In genomic region chr3:123447538-123448059, GRCm38 (mm10) we compare ENCODE assay signal across 8 mouse cellular contexts. TPM values are rescaled to one million over a fixed set of nuclear protein-coding genes. Genes with fewer than 3 reads are reported as not detected.
A peak's percentile ranks its signal among the peaks of the same experiment; 100 is the strongest.
DNase-seq lines count a peak whose midpoint lies in the region; ATAC-seq and TF ChIP-seq lines count a peak whose summit lies in the region.

No protein-coding gene starts in this region.

- WGBS in heart, embryonic 13.5 days: 9% methylated on average over 13 of the region's 13 CpGs
- WGBS in forebrain, embryonic 13.5 days: 5% methylated on average over 13 of the region's 13 CpGs

- H3K27ac ChIP-seq in heart, embryonic 13.5 days (replicated peaks): no peak overlapping the region
- no peak overlapping the region for H3K27ac ChIP-seq in ES-E14 (ENCODE audit: insufficient read depth, low read depth, low read length, poor library complexity, severe bottlenecking)
- H3K27ac ChIP-seq in forebrain, embryonic 13.5 days: no peak overlapping the region

- H3K9me3 ChIP-seq in heart, embryonic 13.5 days: no peaks in the 10 kb centered on the region
- H3K9me3 ChIP-seq in ES-E14 (ENCODE audit: control insufficient read depth, insufficient read depth, low read depth, low read length): no peaks in the 10 kb centered on the region
- H3K9me3 ChIP-seq in forebrain, embryonic 13.5 days (replicated peaks): no peaks in the 10 kb centered on the region

- no peaks in the 10 kb centered on the region for H3K36me3 ChIP-seq in heart, embryonic 13.5 days
- H3K36me3 ChIP-seq in ES-E14 (ENCODE audit: control insufficient read depth, insufficient read depth, low read length, poor library complexity, severe bottlenecking) (no peaks in the 10 kb centered on the region), myocyte (ENCODE audit: control insufficient read depth, insufficient read depth) (no peaks in the 10 kb centered on the region)
- H3K36me3 ChIP-seq in forebrain, embryonic 13.5 days (ENCODE audit: poor library complexity, severe bottlenecking): no peaks in the 10 kb centered on the region

- in situ Hi-C loops in ES-E14 (cut with MboI; ENCODE audit: low sequenced_read_pairs in 2 of 2, unreplicated experiment in 2 of 2): no loop called here

- DNase-seq in heart, adult 8-10 months (ENCODE audit: low spot score): no peak
- DNase-seq in ES-E14 (ENCODE audit: low read depth, low spot score): no peak
- DNase-seq in kidney, postnatal 14 days: peak; percentile 33
- DNase-seq in layer of hippocampus, postnatal 36 days: no peak
- DNase-seq in ovary, adult 18-20 months (ENCODE audit: low spot score): no peak

- peaks cover 15% of the 10 kb centered on the region for H3K4me1 ChIP-seq in heart, embryonic 13.5 days
- H3K4me1 ChIP-seq in ES-E14 (ENCODE audit: control insufficient read depth in 2 of 2, insufficient read depth in 2 of 2, low read length in 2 of 2, poor library complexity in 1 of 2): peaks cover 0 to 2% of the 10 kb centered on the region in 2 experiments; a peak in 1 of 4 replicates
- peaks cover 14% of the 10 kb centered on the region for H3K4me1 ChIP-seq in forebrain, embryonic 13.5 days

- H3K4me3 ChIP-seq in heart, embryonic 13.5 days: peak overlapping the region; percentile 78
- H3K4me3 ChIP-seq in ES-E14 (ENCODE audit: insufficient read depth in 1 of 2, low read depth in 1 of 2, low read length in 2 of 2, poor library complexity in 1 of 2, severe bottlenecking in 1 of 2) (peak overlapping the region; percentile 60 to 72), myocyte (peak overlapping the region; percentile 23)
- H3K4me3 ChIP-seq in forebrain, embryonic 13.5 days: peak overlapping the region; percentile 73

- H3K4me2 ChIP-seq in heart, embryonic 13.5 days: peak overlapping the region; percentile 98
- H3K4me2 ChIP-seq in forebrain, embryonic 13.5 days: peak overlapping the region; percentile 100
- peak overlapping the region; percentile 86 for H3K4me2 ChIP-seq in myocyte (ENCODE audit: low read depth)

- no peaks in the 10 kb centered on the region for H3K79me2 ChIP-seq in myocyte (ENCODE audit: control insufficient read depth, insufficient read depth)

- no peak for TF ChIP-seq POLR2A in myocyte (IDR thresholded peaks at IDR 0.05; ENCODE audit: insufficient read length, low read depth)

- peak overlapping the region; percentile 51 for H3ac ChIP-seq in myocyte (ENCODE audit: control insufficient read depth, insufficient read length)

- peak overlapping the region; percentile 83 for H3K9ac ChIP-seq in heart, embryonic 13.5 days
- no peak overlapping the region for H3K9ac ChIP-seq in ES-E14 (ENCODE audit: insufficient read depth, low read depth, low read length, poor library complexity, severe bottlenecking)
- H3K9ac ChIP-seq in forebrain, embryonic 13.5 days: peak overlapping the region; percentile 75

- peaks cover 42% of the 10 kb centered on the region for H3K27me3 ChIP-seq in heart, embryonic 13.5 days (replicated peaks)
- H3K27me3 ChIP-seq in forebrain, embryonic 13.5 days: peaks cover 39% of the 10 kb centered on the region
- peaks cover 10% of the 10 kb centered on the region for H3K27me3 ChIP-seq in myocyte (ENCODE audit: control insufficient read depth, insufficient read depth, insufficient read length)

- ATAC-seq in heart, embryonic 13.5 days (ENCODE audit: extremely low read depth, insufficient number of reproducible peaks, low FRiP score, low TSS enrichment): no peak
- peak; percentile 65 for ATAC-seq in forebrain, embryonic 13.5 days

TF ChIP-seq in ES-E14, 5 proteins besides CTCF, POLR2A, EP300 and RAD21:
- TF ChIP-seq ZC3H11A (IDR thresholded peaks at IDR 0.05; ENCODE audit: borderline replicate concordance, low read depth, low read length): no peak
- no peak for TF ChIP-seq MAFK (IDR thresholded peaks at IDR 0.05; ENCODE audit: insufficient read depth, low read depth, low read length)
- TF ChIP-seq HCFC1 (IDR thresholded peaks at IDR 0.05; ENCODE audit: borderline replicate concordance, insufficient read depth, low read length): no peak
- no peak for TF ChIP-seq ZNF384 (IDR thresholded peaks at IDR 0.05; ENCODE audit: low read depth, low read length)
- TF ChIP-seq CHD2 (IDR thresholded peaks at IDR 0.05; ENCODE audit: low read depth, low read length): no peak

TF ChIP-seq in myocyte, 11 proteins besides CTCF, POLR2A, EP300 and RAD21:
- TF ChIP-seq POLR2AphosphoS2 (IDR thresholded peaks at IDR 0.05; ENCODE audit: insufficient read length, low read depth): no peak
- TF ChIP-seq MYOD1 (IDR thresholded peaks at IDR 0.05; ENCODE audit: control insufficient read depth in 1 of 3, insufficient read length in 2 of 3, low read depth in 2 of 3): no peak
- TF ChIP-seq REST (IDR thresholded peaks at IDR 0.05; ENCODE audit: insufficient read depth, insufficient read length): no peak
- TF ChIP-seq USF1 (IDR thresholded peaks at IDR 0.05; ENCODE audit: low read depth): no peak
- no peak for TF ChIP-seq TCF3 (IDR thresholded peaks at IDR 0.05; ENCODE audit: insufficient read length, low read depth)
- no peak for TF ChIP-seq E2F4 (IDR thresholded peaks at IDR 0.05; ENCODE audit: insufficient read depth)
- no peak for TF ChIP-seq MYOG (IDR thresholded peaks at IDR 0.05; ENCODE audit: control insufficient read depth in 1 of 3, insufficient read depth in 1 of 3, insufficient read length in 2 of 3, low read depth in 2 of 3)
- no peak for TF ChIP-seq CEBPB (IDR thresholded peaks at IDR 0.05; ENCODE audit: insufficient read depth, poor library complexity, severe bottlenecking)

RNA-seq across cellular contexts. Expression of gene Prss12, which starts 0.9 kb away (rescaled TPM):
- 2.6 and 3.3 TPM in 2 replicates for polyA plus RNA-seq in heart, embryonic 13.5 days (2015; fragmentation: Nextera tagmentation; extraction: Ambion mirVana)
- total RNA-seq in heart, adult 8-10 months (2022): under 1 TPM; 0.33 to 0.95 (median 0.64) TPM
- total RNA-seq in ES-E14 (2012; rRNA removed): 0.58 and 1.3 TPM in 2 replicates
- 1.4 and 2.6 TPM in 2 replicates for polyA plus RNA-seq in forebrain, embryonic 13.5 days (2015; fragmentation: Nextera tagmentation; extraction: Ambion mirVana)
- 1.2 TPM for polyA plus RNA-seq in myocyte (2012; fragmentation: generic; extraction: Trizol)
- 10 to 100 TPM; 10.1 to 12.2 TPM for total RNA-seq in layer of hippocampus, postnatal 36 days (2021)

Comparison
In these comparisons a context has a peak if more than half of its experiments do, and no peak if none do; other contexts are left out.
1. H3K4me3 ChIP-seq: peak in every context shown above with its lines; median percentile 78 in heart, embryonic 13.5 days; 73 in forebrain, embryonic 13.5 days; 66 in ES-E14; 23 in myocyte.